Mouse (Mus musculus): Measurements from ENCODE around the gene Pinlyp. TPM values are rescaled to one million over a fixed set of nuclear protein-coding genes. Genes with fewer than 3 reads are reported as not detected.
"Not testable (repeated sequence)": the region's sequence is repeated elsewhere in the genome, so short reads cannot be mapped to it uniquely, and the experiment has no call there.

Pinlyp gene
- total RNA-seq, 2 experiments from 2014 or later, result not detected

- peak in 1 of 2 experiments; percentile 36 for DNase-seq (ENCODE audit: low spot score in 2 of 2)
Measured at GRCm38 (mm10) chr7:24525686-24526420, 20.1 kb downstream of the Pinlyp start.

GRCm38 (mm10) chr7:24524978-24525377 is 20.9 kb downstream of the Pinlyp start:
- DNase-seq (ENCODE audit: low spot score in 2 of 2), result no peak

- no peak for DNase-seq (ENCODE audit: low spot score in 2 of 2)
Measured at GRCm38 (mm10) chr7:24523723-24524122, 22.2 kb downstream of the Pinlyp start.

- DNase-seq (ENCODE audit: low spot score in 2 of 2), result no peak
Measured at GRCm38 (mm10) chr7:24522805-24523204, 23.1 kb downstream of the Pinlyp start.

GRCm38 (mm10) chr7:24520054-24520453 is 25.9 kb downstream of the Pinlyp start:
- not testable (repeated sequence) for DNase-seq (ENCODE audit: low spot score in 2 of 2)

GRCm38 (mm10) chr7:24519130-24519529 is 26.8 kb downstream of the Pinlyp start:
- no peak for DNase-seq (ENCODE audit: low spot score in 2 of 2)

- peak in 1 of 2 experiments; percentile 59 for DNase-seq (ENCODE audit: low spot score in 2 of 2)
Measured at GRCm38 (mm10) chr7:24517654-24518053, 28.3 kb downstream of the Pinlyp start.

- no peak for DNase-seq (ENCODE audit: low spot score in 2 of 2)
Measured at GRCm38 (mm10) chr7:24517077-24517476, 28.8 kb downstream of the Pinlyp start.

- DNase-seq (ENCODE audit: low spot score in 2 of 2), result peak; percentile 46 to 60
Measured at GRCm38 (mm10) chr7:24516319-24516718, 29.6 kb downstream of the Pinlyp start.

- DNase-seq (ENCODE audit: low spot score in 2 of 2), result no peak
Measured at GRCm38 (mm10) chr7:24512355-24512754, 33.6 kb downstream of the Pinlyp start, which contains the start of gene AC161166.1. TSS of gene AC161166.1 (minus strand) at chr7:24512455.

- DNase-seq (ENCODE audit: low spot score in 2 of 2), result peak in 1 of 2 experiments; percentile 45
Measured at GRCm38 (mm10) chr7:24507726-24508114, 38.2 kb downstream of the Pinlyp start.

GRCm38 (mm10) chr7:24506838-24507725 is 38.8 kb downstream of the Pinlyp start, which contains the start of gene Zfp428:
TSS of gene Zfp428 (plus strand) at chr7:24507006.
- DNase-seq (ENCODE audit: low spot score in 2 of 2), result peak; percentile 84 to 89

GRCm38 (mm10) chr7:24506476-24506837 is 39.5 kb downstream of the Pinlyp start:
- peak; percentile 73 to 84 for DNase-seq (ENCODE audit: low spot score in 2 of 2)

GRCm38 (mm10) chr7:24506065-24506459 is 39.9 kb downstream of the Pinlyp start:
- no peak for DNase-seq (ENCODE audit: low spot score in 2 of 2)

- DNase-seq (ENCODE audit: low spot score in 2 of 2), result no peak
Measured at GRCm38 (mm10) chr7:24505447-24506064, 40.4 kb downstream of the Pinlyp start.

- DNase-seq (ENCODE audit: low spot score in 2 of 2), result no peak
Measured at GRCm38 (mm10) chr7:24504868-24505267, 41.0 kb downstream of the Pinlyp start.

- no peak for DNase-seq (ENCODE audit: low spot score in 2 of 2)
Measured at GRCm38 (mm10) chr7:24504004-24504403, 41.9 kb downstream of the Pinlyp start.

GRCm38 (mm10) chr7:24501492-24501891 is 44.4 kb downstream of the Pinlyp start:
- no peak for DNase-seq (ENCODE audit: low spot score in 2 of 2)

GRCm38 (mm10) chr7:24500929-24501328 is 45.0 kb downstream of the Pinlyp start:
- DNase-seq (ENCODE audit: low spot score in 2 of 2), result no peak

GRCm38 (mm10) chr7:24499856-24500577 is 45.9 kb downstream of the Pinlyp start:
- DNase-seq (ENCODE audit: low spot score in 2 of 2), result no peak

Data from layer of hippocampus, postnatal 14 days (tissue).